Mouse (Mus musculus) embryonic facial prominence, embryonic 15.5 days (tissue): ENCODE measurements around the gene Cer1. TPM values are rescaled to one million over a fixed set of nuclear protein-coding genes. Genes with fewer than 3 reads are reported as not detected.

Source experiments
- ATAC-seq: fragments of 200-750 bp; cut with Nextera tagmentation; 2 replicates; pipeline ENCODE4 v1.8.0; 2017; ENCODE audit warnings: low read depth, moderate TSS enrichment; ENCODE audit not compliant: insufficient number of reproducible peaks, low FRiP score, low TSS enrichment
- H3K27ac ChIP-seq: fragments of 300-500 bp; sonication (generic); replicated peaks from 2 replicates; pipeline ENCODE4 v1.5.1; 2015; ENCODE audit warnings: mild to moderate bottlenecking, inconsistent platforms
- H3K27me3 ChIP-seq: fragments of 300-500 bp; sonication (generic); 2 replicates; pipeline ENCODE4 v1.6.1; 2015; ENCODE audit warnings: inconsistent platforms
- H3K36me3 ChIP-seq: fragments of 300-500 bp; sonication (generic); 2 replicates; pipeline ENCODE4 v1.6.1; 2015; ENCODE audit warnings: mild to moderate bottlenecking, inconsistent platforms
- H3K4me1 ChIP-seq: fragments of 300-500 bp; sonication (generic); 2 replicates; pipeline ENCODE4 v1.6.1; 2015; ENCODE audit warnings: inconsistent platforms
- H3K4me2 ChIP-seq: fragments of 300-500 bp; sonication (generic); replicated peaks from 2 replicates; pipeline ENCODE4 v1.6.1; 2015; ENCODE audit warnings: mild to moderate bottlenecking, inconsistent platforms
- H3K4me3 ChIP-seq: fragments of 300-500 bp; sonication (generic); replicated peaks from 2 replicates; pipeline ENCODE4 v1.5.1; 2015; ENCODE audit warnings: mild to moderate bottlenecking, inconsistent platforms
- H3K9ac ChIP-seq: fragments of 300-500 bp; sonication (generic); 2 replicates; pipeline ENCODE4 v1.6.1; 2015; ENCODE audit warnings: inconsistent platforms
- H3K9me3 ChIP-seq: fragments of 300-500 bp; sonication (generic); replicated peaks from 2 replicates; pipeline ENCODE4 v1.6.1; 2016; ENCODE audit warnings: inconsistent platforms
- WGBS: fragments of 180-500 bp; shearing (Covaris S2); methylation state at CpG from one replicate; pipeline ENCODE4 v1.1.7; 2015; 5-methylcytosine and 5-hydroxymethylcytosine counted together
- polyA plus RNA-seq: library from polyadenylated mRNA; unstranded; fragments of >200 nt; fragmentation: Nextera tagmentation; extraction: Ambion mirVana; gene quantifications from 2 replicates; pipeline ENCODE4 v1.2.1, GENCODE M21; 2015

Cer1 gene
- polyA plus RNA-seq, 1 experiment from 2014 or later: 0.27 TPM

- ATAC-seq: peak; percentile 83
- H3K27ac ChIP-seq: peak within 1 kb of the TSS; percentile 72
- H3K27me3 ChIP-seq: no peaks in the 10 kb centered on the region
- H3K4me3 ChIP-seq: peak within 1 kb of the TSS; percentile 65
- WGBS: under 1% methylated on average over 80 of the region's 82 CpGs
- peak within 1 kb of the TSS; percentile 63 for H3K4me2 ChIP-seq
- no peaks in the 10 kb centered on the region for H3K9me3 ChIP-seq
- no peaks in the 10 kb centered on the region for H3K36me3 ChIP-seq
- H3K4me1 ChIP-seq: 0 out of 2 replicates have a peak, but pooled peaks cover 5% of the 10 kb centered on the region
- peak within 1 kb of the TSS; percentile 76 for H3K9ac ChIP-seq
These were observed 25.5 kb downstream of the Cer1 start, which contains the start of gene Zdhhc21 for GRCm38 (mm10) chr4:82859131-82860125. Gene Zdhhc21 (minus strand): TSS chr4:82859958.

GRCm38 (mm10) chr4:82858431-82859010, 26.4 kb downstream of the Cer1 start:
- Histone ChIP-seq H3K27ac (no peak overlapping the region), H3K4me3 (peak overlapping the region; percentile 65), H3K4me2 (peak overlapping the region; percentile 63), H3K9me3 (no peaks in the 10 kb centered on the region), H3K36me3 (no peaks in the 10 kb centered on the region), H3K9ac (no peak overlapping the region), H3K27me3 (no peaks in the 10 kb centered on the region), H3K4me1 (0 out of 2 replicates have a peak, but pooled peaks cover 5% of the 10 kb centered on the region)
- no peak; the same call in 1 of the 2 replicates for ATAC-seq
- 32% methylated on average over 4 of the region's 4 CpGs for WGBS

- no peak overlapping the region for H3K4me2 ChIP-seq
- H3K4me1 ChIP-seq: 0 out of 2 replicates have a peak, but pooled peaks cover 5% of the 10 kb centered on the region
- H3K27ac ChIP-seq: no peak overlapping the region
- no peak for ATAC-seq
- no peaks in the 10 kb centered on the region for H3K9me3 ChIP-seq
- H3K9ac ChIP-seq: no peak overlapping the region
- no peaks in the 10 kb centered on the region for H3K27me3 ChIP-seq
- peaks cover 5% of the 10 kb centered on the region; the same call in 1 of the 2 replicates for H3K36me3 ChIP-seq
- no peak overlapping the region for H3K4me3 ChIP-seq
- 83% methylated on average over 3 of the region's 3 CpGs for WGBS
These were observed 28.0 kb downstream of the Cer1 start for GRCm38 (mm10) chr4:82856986-82857385.

- no peak for ATAC-seq
- H3K27me3 ChIP-seq: no peaks in the 10 kb centered on the region
- H3K4me1 ChIP-seq: peaks cover 4% of the 10 kb centered on the region
- H3K36me3 ChIP-seq: peaks cover 5% of the 10 kb centered on the region; the same call in 1 of the 2 replicates
- WGBS: 80% methylated on average over 2 of the region's 2 CpGs
- H3K4me2 ChIP-seq: no peak overlapping the region
- no peak overlapping the region for H3K27ac ChIP-seq
- no peak overlapping the region for H3K9ac ChIP-seq
- no peaks in the 10 kb centered on the region for H3K9me3 ChIP-seq
- no peak overlapping the region for H3K4me3 ChIP-seq
These were observed 31.1 kb downstream of the Cer1 start for GRCm38 (mm10) chr4:82853809-82854208.

- 58% methylated on average over 5 of the region's 5 CpGs for WGBS
- Histone ChIP-seq H3K4me2 (no peak overlapping the region), H3K9ac (no peak overlapping the region), H3K9me3 (no peaks in the 10 kb centered on the region), H3K27ac (no peak overlapping the region), H3K27me3 (no peaks in the 10 kb centered on the region), H3K4me1 (peaks cover 4% of the 10 kb centered on the region), H3K36me3 (peaks cover 5% of the 10 kb centered on the region; the same call in 1 of the 2 replicates), H3K4me3 (no peak overlapping the region)
- ATAC-seq: no peak
These were observed 36.3 kb downstream of the Cer1 start for GRCm38 (mm10) chr4:82848552-82849234.

GRCm38 (mm10) chr4:82837526-82838240, 47.3 kb downstream of the Cer1 start:
- H3K27me3 ChIP-seq: no peaks in the 10 kb centered on the region
- 49% methylated on average over 3 of the region's 3 CpGs for WGBS
- H3K4me2 ChIP-seq: no peak overlapping the region
- H3K9me3 ChIP-seq: no peaks in the 10 kb centered on the region
- H3K4me1 ChIP-seq: no peaks in the 10 kb centered on the region
- H3K9ac ChIP-seq: no peak overlapping the region
- H3K27ac ChIP-seq: no peak overlapping the region
- peaks cover 21% of the 10 kb centered on the region for H3K36me3 ChIP-seq
- no peak for ATAC-seq
- H3K4me3 ChIP-seq: no peak overlapping the region

Other genes starting within 250 kb of the Cer1 start
- gene Nfib, start 179.4 kb downstream of the Cer1 start, polyA plus RNA-seq: 85.7 and 89.2 TPM in 2 replicates
- gene Zdhhc21, start 25.2 kb downstream of the Cer1 start, polyA plus RNA-seq: 13.9 and 15.2 TPM in 2 replicates
- gene Frem1, start 167.2 kb upstream of the Cer1 start, polyA plus RNA-seq: 13.9 and 14.1 TPM in 2 replicates